Mouse (Mus musculus) thymus, postnatal 25 days (tissue): ENCODE results near the gene Myo18b.

Experiments
- DNase-seq: peaks from one replicate; pipeline ENCODE4 v3.0.0; 2022

The Myo18b gene

DNA sequence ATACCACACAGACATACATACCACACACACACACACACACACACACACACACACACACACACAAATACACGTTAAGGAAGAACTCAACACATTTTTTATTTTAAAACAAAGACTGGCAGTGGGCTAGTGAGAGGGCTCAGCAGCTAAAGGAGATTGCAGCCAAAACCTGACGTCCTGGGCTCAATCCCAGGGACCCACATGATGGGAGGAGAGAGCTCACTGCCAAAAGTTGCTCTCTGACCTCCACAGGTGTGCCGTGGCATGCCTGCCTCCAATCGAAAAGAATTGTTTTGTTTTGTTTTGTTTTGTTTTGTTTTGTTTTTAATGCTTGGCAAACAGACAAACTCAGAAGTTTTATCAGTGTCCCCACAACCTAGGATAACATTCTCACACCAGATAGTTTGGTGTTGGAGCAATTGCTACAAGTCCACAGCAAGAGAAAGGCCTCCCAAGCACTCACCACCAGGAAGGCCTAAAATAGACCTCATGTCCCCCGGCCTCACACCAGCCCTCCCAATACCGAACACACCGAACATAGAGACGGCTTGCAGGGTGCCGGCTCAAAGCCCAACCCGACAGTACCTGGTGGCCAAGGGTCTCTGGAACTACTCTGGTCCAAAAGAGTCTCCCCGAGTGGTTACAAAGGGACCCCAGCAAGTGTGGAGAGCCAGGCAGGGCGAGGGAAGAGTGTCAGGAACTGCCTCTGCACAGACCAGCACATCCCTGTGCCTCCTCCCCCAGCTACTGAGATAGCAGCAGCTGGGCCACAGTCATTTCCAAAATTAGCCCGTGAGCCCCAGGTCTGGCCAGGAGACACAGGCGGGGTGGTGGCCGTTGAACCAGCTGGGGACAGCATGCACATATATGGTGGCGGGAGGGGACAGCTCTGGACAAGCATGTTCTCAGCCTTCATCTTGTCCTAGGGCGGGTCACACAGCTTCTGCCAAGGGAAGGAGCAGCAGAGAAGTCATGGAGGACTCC, at the start of gene Myo18b:
Myo18b (minus strand) TSS at position 689 of the 981 bp plus-strand sequence.
- no peak for DNase-seq

GRCm38 (mm10) chr5:112945925-112946324, 49.8 kb upstream of the Myo18b start:
- no peak for DNase-seq

GRCm38 (mm10) chr5:112942244-112942643, 46.1 kb upstream of the Myo18b start:
- no peak for DNase-seq

GRCm38 (mm10) chr5:112941001-112941400, 44.8 kb upstream of the Myo18b start:
- no peak for DNase-seq

DNA sequence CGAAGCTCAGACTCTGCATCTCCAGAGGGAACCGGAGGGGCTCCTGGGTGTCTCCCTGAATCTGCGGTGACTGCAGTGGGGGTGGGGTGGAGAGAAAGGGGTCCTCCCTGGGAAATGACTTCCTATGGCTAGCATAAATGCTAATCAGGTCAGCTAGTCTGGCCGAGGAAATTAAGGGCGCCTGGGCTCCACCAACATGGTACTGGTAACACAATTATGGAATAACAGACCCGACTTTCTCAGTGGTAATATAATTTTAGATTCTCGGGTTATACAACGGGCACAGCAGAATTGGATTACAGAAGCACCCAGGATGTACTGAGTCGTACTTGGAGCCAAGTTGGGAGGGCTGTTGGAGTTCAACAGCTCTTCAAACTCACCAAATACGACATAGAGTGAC, 40.5 kb upstream of the Myo18b start:
- DNase-seq = no peak

- DNase-seq = no peak
Measured at GRCm38 (mm10) chr5:112935436-112935835, 39.3 kb upstream of the Myo18b start.

- no peak for DNase-seq
Measured at GRCm38 (mm10) chr5:112932878-112933567, 36.9 kb upstream of the Myo18b start.

DNA sequence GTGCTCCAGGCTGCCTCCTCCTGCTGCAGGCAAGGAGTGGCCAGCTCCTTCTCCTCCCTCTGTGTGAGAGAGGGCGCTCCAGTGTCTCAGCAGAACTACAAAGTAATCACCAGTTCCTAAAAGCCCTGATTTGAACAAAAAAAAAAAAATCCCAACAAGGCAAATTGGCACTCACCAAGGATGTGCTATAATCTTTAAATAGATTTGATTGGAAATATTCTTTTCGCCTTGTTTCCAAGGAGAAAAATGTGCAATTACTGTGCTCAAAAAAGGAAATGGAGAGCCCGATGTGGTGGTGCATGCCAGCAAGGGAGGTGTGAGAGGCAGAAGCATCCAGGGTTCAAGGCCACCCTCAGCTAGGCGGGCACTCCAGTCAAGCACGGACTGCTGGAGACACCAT, 35.7 kb upstream of the Myo18b start:
- DNase-seq = no peak

DNA sequence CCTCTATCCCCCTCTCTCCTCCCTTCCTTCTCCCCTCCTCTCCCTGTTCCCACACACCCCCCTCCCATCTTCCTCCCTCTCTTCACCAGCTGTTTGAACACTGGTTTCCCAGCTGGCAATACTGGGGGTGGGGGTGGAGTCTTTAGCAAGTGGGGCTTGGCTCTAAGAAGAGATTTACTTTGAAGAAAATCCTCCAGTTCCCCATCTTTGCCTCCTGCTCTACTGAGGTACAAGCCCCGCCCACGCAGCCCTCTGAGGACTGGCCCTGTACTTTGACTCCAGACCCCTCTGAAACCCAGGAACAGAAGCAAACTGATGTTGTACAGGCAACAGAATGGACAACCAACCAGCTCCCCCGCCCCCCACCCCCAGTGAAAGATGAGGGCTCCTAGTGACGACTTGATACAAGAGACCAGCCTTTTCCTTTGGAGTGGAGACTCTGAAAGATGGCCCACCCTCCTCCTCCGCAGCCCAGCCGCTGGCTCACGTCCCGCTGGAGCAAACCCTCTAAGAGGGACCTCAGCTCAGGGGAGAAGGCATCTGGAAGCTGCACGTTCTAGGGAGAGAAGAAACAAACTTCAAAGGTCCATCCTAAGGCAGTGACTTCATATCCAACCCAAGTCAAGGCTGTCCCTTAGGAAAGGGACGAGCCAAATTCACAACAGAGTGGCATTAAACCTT, 32.2 kb upstream of the Myo18b start:
- DNase-seq = no peak

- DNase-seq = no peak
Measured at GRCm38 (mm10) chr5:112925422-112925821, 29.3 kb upstream of the Myo18b start.

DNA sequence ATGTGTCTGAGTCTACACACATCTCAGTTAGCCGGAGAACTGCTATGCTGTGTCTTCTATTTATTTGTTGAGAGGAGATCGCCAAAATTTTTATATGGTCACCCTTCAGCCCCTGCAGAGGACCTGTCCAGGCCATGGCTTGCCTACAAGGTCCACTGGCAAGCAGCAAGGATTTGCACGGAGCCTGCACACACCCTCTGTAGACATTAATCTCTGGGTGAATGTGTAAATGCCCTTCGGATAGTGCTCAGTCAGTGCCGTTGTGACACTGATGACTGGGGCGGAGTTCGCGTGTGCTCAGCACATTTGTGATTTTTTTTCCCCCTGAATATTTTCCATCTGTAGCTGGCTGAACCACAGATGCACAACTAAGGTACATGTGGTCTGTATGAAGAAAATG, 28.6 kb upstream of the Myo18b start:
- DNase-seq = no peak

- no peak for DNase-seq
Measured at GRCm38 (mm10) chr5:112923841-112924240, 27.7 kb upstream of the Myo18b start.

- no peak for DNase-seq
Measured at GRCm38 (mm10) chr5:112921914-112922313, 25.8 kb upstream of the Myo18b start.

GRCm38 (mm10) chr5:112910381-112910780, 14.2 kb upstream of the Myo18b start:
- DNase-seq = no peak

GRCm38 (mm10) chr5:112908169-112908614, 12.0 kb upstream of the Myo18b start:
- no peak for DNase-seq

DNA sequence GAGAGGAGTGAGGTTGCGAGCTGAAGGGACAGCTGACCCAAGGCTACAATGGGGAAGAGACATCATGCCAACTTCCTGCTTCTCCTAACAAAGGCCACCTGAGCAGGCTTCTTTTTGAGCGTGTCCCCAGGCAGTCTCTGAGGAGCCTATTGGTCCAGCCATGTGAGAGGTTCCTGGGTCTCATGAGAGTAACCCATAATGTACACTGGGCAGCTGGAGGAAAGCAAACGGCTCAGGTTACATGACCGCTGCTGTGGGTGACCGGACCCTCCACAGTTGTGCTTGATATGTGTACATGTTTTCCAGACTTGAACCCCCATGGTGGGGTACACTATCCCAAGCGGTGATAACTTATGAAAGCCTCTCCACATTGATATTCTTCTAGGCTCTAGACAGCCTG, 11.3 kb upstream of the Myo18b start:
- DNase-seq = no peak

DNA sequence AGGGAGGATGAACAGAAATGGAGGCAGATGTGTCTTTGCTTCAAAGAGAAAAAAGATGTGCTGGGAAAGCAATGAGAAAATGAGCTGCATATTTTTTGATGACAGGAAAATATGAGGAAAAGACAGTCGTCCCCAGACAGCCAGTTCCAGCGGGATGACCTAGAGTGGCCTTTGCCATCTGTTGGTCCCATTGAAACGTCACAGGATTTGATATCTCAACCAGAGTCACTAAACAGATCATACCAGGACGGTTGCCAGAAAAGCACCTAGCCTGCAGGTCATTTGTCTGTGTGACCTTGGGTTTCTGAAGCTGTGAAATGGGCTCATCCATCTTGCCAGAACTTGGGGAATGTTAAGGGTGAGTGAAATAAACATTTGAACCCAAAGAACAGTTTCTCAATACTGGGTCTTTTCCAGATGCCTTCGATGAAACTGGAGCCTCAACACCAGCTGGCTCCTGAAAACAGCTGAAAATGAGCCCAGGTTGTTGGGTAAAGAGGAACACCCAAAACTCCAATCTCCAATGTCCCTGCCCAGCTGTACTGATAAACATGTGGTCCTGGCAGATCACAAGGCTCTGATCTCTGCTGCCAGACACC, 2.6 kb downstream of the Myo18b start:
- no peak for DNase-seq

DNA sequence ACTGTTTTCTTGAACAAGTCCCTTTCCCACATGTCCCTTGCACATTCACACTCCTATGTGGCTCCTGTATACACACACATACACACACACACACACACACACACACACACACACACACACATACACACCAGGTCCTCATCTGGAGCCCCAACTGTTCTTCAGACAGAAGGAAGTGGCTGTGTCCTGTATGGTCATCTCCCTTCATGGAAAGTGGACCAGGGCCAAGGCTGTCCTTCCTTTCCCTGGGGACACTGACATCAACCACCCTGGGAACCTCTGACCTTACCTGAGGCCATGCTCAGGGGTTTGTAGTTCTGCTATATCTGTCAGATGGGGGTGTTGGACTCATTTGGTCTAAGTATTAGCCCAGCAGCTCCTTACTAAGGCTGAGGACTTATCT, 3.8 kb downstream of the Myo18b start:
- no peak for DNase-seq

- no peak for DNase-seq
Measured at GRCm38 (mm10) chr5:112888651-112889050, 7.5 kb downstream of the Myo18b start.

- DNase-seq = no peak
Measured at GRCm38 (mm10) chr5:112886687-112887491, 9.3 kb downstream of the Myo18b start.

GRCm38 (mm10) chr5:112877391-112878115, 18.6 kb downstream of the Myo18b start:
- DNase-seq = no peak
